In the genomic region with DNA sequence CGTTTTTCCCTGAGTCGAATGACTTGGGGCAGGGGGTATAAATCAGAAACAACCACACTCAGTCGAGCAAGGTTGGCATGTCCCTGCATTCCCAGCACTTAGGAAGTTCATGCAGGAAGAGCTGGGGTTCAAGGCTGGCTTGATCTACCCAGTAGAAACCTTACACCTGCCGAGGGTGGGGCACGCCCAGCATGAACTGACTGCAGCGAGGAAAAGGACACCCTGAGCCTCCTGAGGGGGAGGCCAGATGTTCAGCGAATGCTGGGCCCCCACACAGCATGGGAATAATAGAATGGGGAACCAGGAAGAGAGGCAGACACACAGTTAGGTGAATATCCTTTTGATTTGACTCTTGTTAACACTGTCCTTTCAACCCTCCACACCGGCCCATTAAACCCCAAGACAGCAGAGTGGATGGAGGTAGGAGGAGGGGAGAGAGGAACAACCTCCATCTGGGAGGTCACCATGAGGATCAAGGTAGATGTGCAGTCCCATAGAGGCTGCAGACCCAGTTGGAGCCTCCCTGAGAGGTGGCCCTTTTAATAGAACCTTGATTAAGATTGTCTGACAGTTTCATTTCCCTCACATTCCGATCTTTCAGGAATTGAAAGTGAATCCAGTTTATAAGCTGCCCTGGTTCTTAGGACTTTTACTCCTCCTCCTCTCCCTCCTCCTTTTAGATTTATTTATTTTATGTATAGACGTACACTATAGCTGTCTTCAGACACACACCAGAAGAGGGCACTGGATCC, we compare ENCODE assay signal across 8 mouse cellular contexts.
DNase-seq lines count a peak whose midpoint lies in the region; ATAC-seq and TF ChIP-seq lines count a peak whose summit lies in the region.

No protein-coding gene starts in this region.

- WGBS in heart, postnatal 0 days, result 26% methylated on average over 10 of the region's 10 CpGs
- 28% methylated on average over 10 of the region's 10 CpGs for WGBS in embryonic facial prominence, embryonic 11.5 days
- 31% methylated on average over 10 of the region's 10 CpGs for WGBS in hindbrain, embryonic 15.5 days
- WGBS in midbrain, embryonic 14.5 days, result 33% methylated on average over 10 of the region's 10 CpGs

- TF ChIP-seq EP300 in heart, postnatal 0 days (IDR thresholded peaks at IDR 0.05; ENCODE audit: low read depth), result no peak

- H3K27ac ChIP-seq in heart, postnatal 0 days (ENCODE audit: low read depth), result no peak overlapping the region
- no peak overlapping the region for H3K27ac ChIP-seq in embryonic facial prominence, embryonic 11.5 days (replicated peaks; ENCODE audit: low read depth, low read length)
- peak overlapping the region; percentile 39; the same call in 1 of the 2 replicates for H3K27ac ChIP-seq in hindbrain, embryonic 15.5 days (replicated peaks)
- peak overlapping the region; percentile 91; the same call in 1 of the 2 replicates for H3K27ac ChIP-seq in midbrain, embryonic 14.5 days (replicated peaks; ENCODE audit: low read depth, low read length)

- peak overlapping the region; percentile 55 for H3K4me2 ChIP-seq in heart, postnatal 0 days (ENCODE audit: low read depth, low read length)
- no peak overlapping the region; the same call in 1 of the 2 replicates for H3K4me2 ChIP-seq in embryonic facial prominence, embryonic 11.5 days (ENCODE audit: low read depth, low read length)
- peak overlapping the region; percentile 58 for H3K4me2 ChIP-seq in hindbrain, embryonic 15.5 days
- peak overlapping the region; percentile 49 for H3K4me2 ChIP-seq in midbrain, embryonic 14.5 days (ENCODE audit: low read length)

- no peak for TF ChIP-seq CTCF in heart, postnatal 0 days (IDR thresholded peaks at IDR 0.05; ENCODE audit: low read depth)

- no peaks in the 10 kb centered on the region for H3K36me3 ChIP-seq in heart, postnatal 0 days (replicated peaks; ENCODE audit: control insufficient read depth, insufficient read depth, low read length)
- H3K36me3 ChIP-seq in embryonic facial prominence, embryonic 11.5 days (replicated peaks; ENCODE audit: control insufficient read depth, insufficient read depth, low read depth, low read length), result no peaks in the 10 kb centered on the region
- no peaks in the 10 kb centered on the region for H3K36me3 ChIP-seq in hindbrain, embryonic 15.5 days
- no peaks in the 10 kb centered on the region for H3K36me3 ChIP-seq in midbrain, embryonic 14.5 days (ENCODE audit: control insufficient read depth, insufficient read depth, low read length)

- no peak for DNase-seq in heart, postnatal 0 days (ENCODE audit: low spot score)
- no peak for DNase-seq in heart, postnatal 4 days
- no peak for DNase-seq in embryonic facial prominence, embryonic 11.5 days (ENCODE audit: low spot score)
- no peak for DNase-seq in midbrain, embryonic 14.5 days
- no peak for DNase-seq in thymus, postnatal 4 days
- DNase-seq in thymus, postnatal 36 days, result no peak
- DNase-seq in layer of hippocampus, adult 11-12 months (ENCODE audit: low spot score), result no peak

- no peaks in the 10 kb centered on the region for H3K4me1 ChIP-seq in heart, postnatal 0 days (ENCODE audit: control insufficient read depth, insufficient read depth)
- H3K4me1 ChIP-seq in embryonic facial prominence, embryonic 11.5 days (ENCODE audit: control insufficient read depth, insufficient read depth, low read length), result no peaks in the 10 kb centered on the region
- peaks cover 28% of the 10 kb centered on the region for H3K4me1 ChIP-seq in hindbrain, embryonic 15.5 days (replicated peaks)
- peaks cover 23% of the 10 kb centered on the region for H3K4me1 ChIP-seq in midbrain, embryonic 14.5 days (ENCODE audit: control insufficient read depth, insufficient read depth, low read length)

- no peak overlapping the region; the same call in 1 of the 2 replicates for H3K9ac ChIP-seq in heart, postnatal 0 days (replicated peaks; ENCODE audit: low read depth, low read length)
- H3K9ac ChIP-seq in embryonic facial prominence, embryonic 11.5 days (replicated peaks; ENCODE audit: low read length), result no peak overlapping the region
- H3K9ac ChIP-seq in hindbrain, embryonic 15.5 days, result peak overlapping the region; percentile 1; the same call in 1 of the 2 replicates
- no peak overlapping the region; the same call in 1 of the 2 replicates for H3K9ac ChIP-seq in midbrain, embryonic 14.5 days (replicated peaks; ENCODE audit: low read length)

- no peak for ATAC-seq in heart, postnatal 0 days (ENCODE audit: insufficient read depth, low read depth)
- 0 out of 2 replicates have a peak, but pooled peaks have one; percentile 42 for ATAC-seq in embryonic facial prominence, embryonic 11.5 days (replicated peaks; ENCODE audit: insufficient number of reproducible peaks, low FRiP score, low TSS enrichment, low read depth)
- no peak for ATAC-seq in hindbrain, embryonic 15.5 days (ENCODE audit: low FRiP score, low read depth)
- ATAC-seq in midbrain, embryonic 14.5 days (ENCODE audit: low FRiP score, low TSS enrichment), result no peak

- H3K27me3 ChIP-seq in heart, postnatal 0 days (ENCODE audit: control insufficient read depth, insufficient read depth, low read length), result peaks cover 32% of the 10 kb centered on the region
- H3K27me3 ChIP-seq in embryonic facial prominence, embryonic 11.5 days (ENCODE audit: control insufficient read depth, insufficient read depth, low read length), result no peaks in the 10 kb centered on the region
- H3K27me3 ChIP-seq in hindbrain, embryonic 15.5 days, result no peaks in the 10 kb centered on the region
- no peaks in the 10 kb centered on the region for H3K27me3 ChIP-seq in midbrain, embryonic 14.5 days (ENCODE audit: control insufficient read depth, insufficient read depth, low read length)

- H3K9me3 ChIP-seq in heart, postnatal 0 days (replicated peaks; ENCODE audit: control insufficient read depth, low read length), result no peaks in the 10 kb centered on the region
- no peaks in the 10 kb centered on the region for H3K9me3 ChIP-seq in embryonic facial prominence, embryonic 11.5 days (replicated peaks; ENCODE audit: control insufficient read depth, low read length)
- no peaks in the 10 kb centered on the region for H3K9me3 ChIP-seq in hindbrain, embryonic 15.5 days
- H3K9me3 ChIP-seq in midbrain, embryonic 14.5 days (ENCODE audit: control insufficient read depth, low read length), result no peaks in the 10 kb centered on the region; the same call in 1 of the 2 replicates

- peak overlapping the region; percentile 24; the same call in 1 of the 2 replicates for H3K4me3 ChIP-seq in heart, postnatal 0 days (ENCODE audit: low read depth, low read length)
- no peak overlapping the region for H3K4me3 ChIP-seq in embryonic facial prominence, embryonic 11.5 days (ENCODE audit: low read depth, low read length)
- 0 out of 2 replicates have a peak overlapping the region, but pooled peaks have one; percentile 24 for H3K4me3 ChIP-seq in hindbrain, embryonic 15.5 days
- H3K4me3 ChIP-seq in midbrain, embryonic 14.5 days (replicated peaks; ENCODE audit: low read depth, low read length), result 0 out of 2 replicates have a peak overlapping the region, but pooled peaks have one; percentile 20

Comparison
In these comparisons a context has a peak if more than half of its experiments do, and no peak if none do; other contexts are left out.
1. H3K27ac ChIP-seq: peak in hindbrain, embryonic 15.5 days (single experiment) and midbrain, embryonic 14.5 days (single experiment); none in heart, postnatal 0 days (single experiment) and embryonic facial prominence, embryonic 11.5 days (single experiment).